Mouse (Mus musculus): Measurements from ENCODE around the gene Mcpt2.
"Not testable (repeated sequence)": the region's sequence is repeated elsewhere in the genome, so short reads cannot be mapped to it uniquely, and the experiment has no call there.

Gene Mcpt2

DNA sequence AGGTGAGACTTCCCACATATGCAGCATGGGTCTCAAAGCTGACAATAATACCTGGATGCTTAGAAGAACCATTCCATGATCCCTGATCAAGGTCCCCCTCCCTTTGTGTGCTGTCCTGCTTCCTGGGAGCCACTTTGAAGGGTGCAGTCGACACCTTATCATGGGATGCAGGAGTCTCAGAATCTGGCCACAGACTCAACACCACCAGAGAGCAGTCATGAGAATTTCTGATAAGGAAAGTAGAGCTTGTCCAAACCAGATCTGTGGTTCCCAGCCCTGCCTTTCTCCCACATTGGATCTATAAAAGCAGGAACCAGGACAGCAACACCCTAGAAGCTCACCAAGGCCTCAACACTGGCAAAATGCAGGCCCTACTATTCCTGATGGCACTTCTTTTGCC is at the start of gene Mcpt2:
Gene Mcpt2 (plus strand): TSS at position 250 of the 400 bp plus-strand sequence.
- DNase-seq (ENCODE audit: low spot score in 2 of 2): not testable (repeated sequence)

DNA sequence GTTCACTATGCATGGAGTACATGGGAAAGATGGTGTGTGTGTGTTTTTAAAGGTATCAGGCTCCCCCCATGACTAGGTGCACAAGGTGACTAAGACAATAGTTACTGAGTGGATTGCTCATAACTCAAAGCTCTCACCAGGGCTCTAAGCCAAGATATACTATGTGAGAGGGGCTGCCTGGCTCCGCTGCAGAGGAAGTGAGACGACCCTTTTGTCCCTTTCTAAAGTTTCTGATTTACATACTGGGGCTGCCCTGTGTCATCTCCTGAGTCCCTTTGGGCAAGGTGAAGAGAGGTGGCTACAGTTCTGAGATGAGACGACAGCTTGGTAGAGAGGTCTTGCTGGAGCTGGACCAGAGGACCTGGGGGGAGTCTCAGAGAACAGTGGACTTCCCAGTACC is 28.7 kb upstream of the Mcpt2 start:
- no peak for DNase-seq (ENCODE audit: low spot score in 2 of 2)

DNA sequence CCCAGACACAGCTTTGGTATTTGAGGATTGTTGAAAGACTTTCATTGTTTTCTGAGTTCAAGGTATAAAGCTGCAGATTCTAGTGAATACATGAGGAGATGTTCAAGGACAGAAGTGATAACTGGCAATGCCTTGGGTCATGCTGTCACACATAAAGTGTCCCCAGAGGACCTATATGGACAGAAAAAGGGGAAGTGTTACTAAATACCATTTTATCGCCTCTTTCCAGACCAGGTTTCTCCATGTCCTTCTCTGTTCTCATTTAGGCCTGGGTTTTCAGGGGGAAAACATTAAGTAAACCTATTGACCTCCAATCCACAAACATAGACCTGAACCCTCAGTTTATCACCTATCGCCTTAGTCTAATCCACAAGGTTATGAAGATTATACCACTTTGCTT is 27.9 kb upstream of the Mcpt2 start:
- DNase-seq (ENCODE audit: low spot score in 2 of 2): no peak

DNA sequence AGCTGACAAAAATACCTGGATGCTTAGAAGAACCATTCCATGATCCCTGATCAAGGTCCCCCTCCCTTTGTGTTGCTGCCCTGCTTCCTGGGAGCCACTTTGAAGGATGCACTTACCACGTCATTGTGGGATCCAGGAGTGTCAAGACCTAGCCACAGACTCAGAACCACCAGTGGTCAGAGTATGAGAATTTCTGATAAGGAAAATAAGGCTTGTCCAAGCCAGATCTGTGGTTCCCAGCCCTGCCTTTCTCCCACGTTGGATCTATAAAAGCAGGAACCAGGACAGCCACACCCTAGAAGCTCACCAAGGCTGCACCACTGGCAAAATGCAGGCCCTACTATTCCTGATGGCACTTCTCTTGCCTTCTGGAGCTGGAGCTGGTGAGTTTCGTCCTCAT is 24.2 kb upstream of the Mcpt2 start, which contains the start of gene Mcpt1:
Gene Mcpt1 (plus strand): TSS at position 301 of the 400 bp plus-strand sequence.
- DNase-seq (ENCODE audit: low spot score in 2 of 2): not testable (repeated sequence)

DNA sequence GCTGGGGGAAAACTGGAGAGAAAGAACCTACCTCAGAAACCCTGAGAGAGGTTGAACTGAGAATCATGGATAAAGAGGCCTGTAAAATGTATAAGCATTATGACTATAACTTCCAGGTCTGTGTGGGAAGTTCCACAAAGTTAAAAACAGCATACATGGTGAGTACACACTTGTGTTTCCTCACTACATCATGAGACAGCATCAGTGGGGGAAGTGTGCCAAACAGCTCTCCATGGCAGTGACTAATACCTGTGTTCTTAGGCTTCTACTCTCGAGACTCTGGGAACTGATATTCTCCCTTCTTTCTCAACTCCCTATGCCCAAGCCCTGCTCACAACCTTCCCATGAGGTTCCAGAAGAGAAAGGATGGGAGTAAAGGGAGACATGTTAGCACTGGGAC is 22.4 kb upstream of the Mcpt2 start:
- no peak for DNase-seq (ENCODE audit: low spot score in 2 of 2)

DNA sequence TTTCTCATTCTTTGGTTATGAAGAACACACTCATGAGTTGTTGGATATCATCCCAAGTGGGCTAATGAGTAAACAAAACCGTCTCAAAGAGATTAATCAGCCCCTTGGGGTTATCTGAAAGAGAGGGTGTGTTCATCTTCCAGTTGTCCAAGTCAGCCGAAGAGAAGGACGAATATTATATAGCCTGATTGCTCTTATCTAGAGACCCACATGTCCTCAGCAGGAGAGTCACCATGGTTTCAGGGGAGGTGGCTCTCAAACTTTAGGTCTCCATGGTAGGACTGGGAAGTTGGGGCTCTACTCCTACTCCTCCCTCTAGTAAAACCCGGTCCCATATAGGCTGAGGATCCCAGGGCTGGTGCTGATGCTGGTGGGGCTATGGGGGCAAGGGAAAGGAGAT is 20.5 kb upstream of the Mcpt2 start:
- not testable (repeated sequence) for DNase-seq (ENCODE audit: low spot score in 2 of 2)

DNA sequence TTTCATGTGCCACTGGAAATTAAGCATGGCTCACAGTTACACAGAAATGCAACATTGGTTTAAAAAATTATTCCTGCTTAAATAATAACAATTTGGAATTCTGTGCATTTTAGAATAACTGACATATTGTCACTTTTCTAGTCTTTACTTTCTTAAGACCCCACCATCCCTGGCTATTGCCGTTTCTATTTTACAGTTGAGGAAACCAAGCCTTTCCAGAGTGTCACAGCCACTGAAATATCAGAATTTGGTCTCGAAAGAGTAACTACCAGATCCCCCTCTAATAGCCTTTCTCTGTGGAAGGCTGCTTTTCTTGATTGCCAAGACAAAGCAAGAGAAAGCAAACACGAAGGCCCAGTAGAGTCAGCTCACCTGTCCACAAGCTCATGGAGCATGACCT is 11.4 kb upstream of the Mcpt2 start, which contains the start of gene Mcpt9:
Gene Mcpt9 (minus strand): TSS at position 101 of the 400 bp plus-strand sequence.
- not testable (repeated sequence) for DNase-seq (ENCODE audit: low spot score in 2 of 2)

DNA sequence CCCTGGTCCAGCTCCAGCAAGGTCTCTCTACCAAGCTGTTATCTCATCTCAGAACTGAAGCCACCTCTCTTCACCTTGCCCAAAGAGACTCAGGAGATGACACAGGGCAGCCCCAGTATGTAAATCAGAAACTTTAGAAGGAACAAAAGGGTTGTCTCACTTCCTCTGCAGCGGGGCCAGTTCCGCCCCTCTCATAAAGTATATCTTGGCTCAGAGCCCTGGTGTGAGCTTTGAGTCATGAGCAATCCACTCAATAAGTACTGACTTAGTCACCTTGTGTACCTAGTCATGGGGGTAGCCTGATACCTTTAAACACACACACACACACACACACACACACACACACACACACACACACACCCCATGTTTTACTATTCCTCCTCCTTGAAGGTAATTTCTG is 7.4 kb upstream of the Mcpt2 start:
- DNase-seq (ENCODE audit: low spot score in 2 of 2): no peak

DNA sequence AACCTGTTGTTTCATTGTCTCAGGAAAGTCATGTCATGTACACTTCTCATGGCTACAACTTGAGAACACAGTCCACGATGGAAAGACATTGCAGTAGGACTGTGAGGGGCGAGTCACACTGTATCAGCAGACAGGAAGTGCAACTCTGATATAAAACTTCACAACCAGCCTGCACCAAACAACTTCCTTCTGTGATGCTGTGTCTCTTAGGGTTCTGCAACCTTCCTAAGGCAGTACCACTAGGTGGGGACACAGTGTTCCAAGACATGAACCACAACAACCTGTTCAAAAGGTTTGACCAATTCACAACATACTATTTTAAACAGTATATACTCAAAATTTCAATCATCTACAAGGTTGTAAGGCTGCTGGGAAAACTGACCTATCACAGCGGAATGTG is 13.6 kb downstream of the Mcpt2 start:
- no peak for DNase-seq (ENCODE audit: low spot score in 2 of 2)

DNA sequence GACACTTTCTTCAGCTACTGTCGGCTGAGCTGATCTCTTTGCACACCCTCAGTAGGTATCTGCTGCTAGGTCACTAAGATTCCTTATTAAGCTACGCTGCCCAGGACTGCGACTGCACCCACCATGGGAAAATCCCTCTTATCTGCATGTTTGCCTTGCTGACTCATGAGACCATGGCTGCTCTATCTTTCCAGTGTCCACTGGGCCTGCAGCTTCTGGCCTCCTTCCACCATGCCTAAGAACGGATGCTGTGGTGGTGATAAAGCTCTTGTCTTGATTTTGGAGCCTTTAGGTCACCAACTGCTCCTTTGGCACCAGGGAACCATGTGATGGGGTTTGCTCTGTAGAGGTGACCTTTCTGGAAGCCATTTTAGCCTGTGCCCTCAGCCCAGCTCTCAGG is 15.9 kb downstream of the Mcpt2 start:
- DNase-seq (ENCODE audit: low spot score in 2 of 2): no peak

DNA sequence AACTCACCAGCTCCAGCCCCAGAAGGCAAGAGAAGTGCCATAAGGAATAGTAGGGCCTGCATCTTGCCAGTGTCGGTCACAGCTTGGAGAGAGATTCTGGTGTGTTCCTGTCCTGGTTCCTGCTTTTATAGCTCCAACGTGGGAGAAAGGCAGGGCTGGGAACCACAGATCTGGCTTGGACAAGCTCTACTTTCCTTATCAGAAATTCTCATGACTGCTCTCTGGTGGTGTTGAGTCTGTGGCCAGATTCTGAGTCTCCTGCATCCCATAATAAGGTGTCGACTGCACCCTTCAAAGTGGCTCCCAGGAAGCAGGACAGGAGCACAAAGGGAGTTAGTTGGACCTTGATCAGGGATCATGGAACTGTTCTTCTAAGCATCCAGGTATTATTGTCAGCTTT is 20.4 kb downstream of the Mcpt2 start, which contains the start of gene Mcpt4:
Gene Mcpt4 (minus strand): TSS at position 101 of the 400 bp plus-strand sequence.
- DNase-seq (ENCODE audit: low spot score in 2 of 2): not testable (repeated sequence)

DNA sequence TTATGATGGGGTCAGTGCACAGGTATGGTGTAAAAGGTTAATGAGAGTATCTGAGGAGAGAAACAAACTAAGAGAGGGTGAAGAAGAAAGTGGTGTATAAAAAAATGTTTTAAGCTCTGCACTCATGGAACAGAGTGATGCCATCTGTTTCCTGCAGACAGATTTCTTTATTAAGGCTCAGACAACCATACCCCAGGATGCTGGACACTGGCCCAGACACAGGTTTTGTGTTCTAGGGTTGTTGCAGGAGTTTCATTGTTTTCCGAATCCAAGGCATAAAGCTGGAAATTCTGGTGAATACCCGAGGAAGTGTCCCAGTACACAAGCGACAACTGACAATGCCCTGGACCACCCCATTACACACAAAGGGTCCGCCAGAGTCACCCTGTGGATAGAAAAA is 40.2 kb downstream of the Mcpt2 start:
- no peak for DNase-seq (ENCODE audit: low spot score in 2 of 2)

DNA sequence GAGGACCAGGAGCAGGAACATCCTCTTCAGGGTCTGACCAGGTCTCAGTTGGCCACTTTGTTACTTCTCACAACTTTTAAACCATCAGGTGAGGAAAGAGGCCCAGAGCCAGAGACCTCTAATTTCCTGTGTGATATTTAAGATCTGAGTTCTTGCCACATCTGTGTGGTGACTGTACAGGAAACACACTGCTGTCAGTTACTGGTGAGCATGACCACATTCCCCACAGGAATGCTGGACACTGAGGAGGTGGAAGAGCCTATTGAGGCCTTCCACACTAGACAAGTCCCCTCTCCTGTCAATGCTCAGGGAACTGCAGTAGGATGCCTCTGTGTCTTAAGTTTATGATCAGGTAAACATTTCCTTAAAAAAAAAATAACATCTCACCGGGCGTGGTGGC is 43.3 kb downstream of the Mcpt2 start, which contains the start of gene Mcpt8:
Gene Mcpt8 (minus strand): TSS at position 107 of the 400 bp plus-strand sequence.
- DNase-seq (ENCODE audit: low spot score in 2 of 2): no peak

DNA sequence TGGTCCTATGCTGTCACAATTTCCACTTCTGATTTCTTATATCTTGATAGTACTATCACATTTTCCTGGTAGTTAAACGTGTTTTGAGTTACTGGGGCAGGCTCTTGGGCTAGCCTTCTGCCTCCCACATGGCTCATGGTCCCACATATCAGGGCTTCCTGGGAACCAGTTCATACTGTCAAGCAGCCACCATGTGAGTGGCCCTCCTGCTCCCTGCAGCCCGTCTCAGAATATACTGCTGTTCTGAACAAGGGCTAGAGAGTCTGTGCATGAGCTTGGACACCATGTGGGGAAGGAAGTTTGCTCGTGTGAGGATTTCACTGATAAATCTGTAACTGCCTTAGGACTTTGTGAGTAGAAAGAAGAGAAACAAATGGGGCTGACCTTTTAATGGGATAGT is 44.9 kb downstream of the Mcpt2 start:
- DNase-seq (ENCODE audit: low spot score in 2 of 2): no peak

DNA sequence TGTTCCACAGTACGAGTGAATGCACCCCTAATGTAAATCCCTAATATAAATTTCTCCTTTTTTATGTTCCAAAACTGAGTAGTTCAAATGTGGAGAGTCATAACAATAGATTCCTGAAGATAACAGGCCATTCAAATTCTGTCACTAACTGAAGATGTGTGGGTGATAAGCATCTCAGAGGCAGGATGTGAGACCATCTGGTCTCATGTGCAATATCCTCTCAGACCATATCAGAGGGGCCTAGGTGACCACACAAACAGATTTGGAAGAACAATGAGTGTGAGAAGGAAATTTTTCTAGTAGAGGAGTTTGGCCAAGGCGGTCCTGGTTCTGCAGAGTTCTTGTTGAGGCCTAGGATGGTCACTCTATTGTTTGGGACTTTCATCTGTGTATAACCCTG is 51.5 kb downstream of the Mcpt2 start:
- no peak for DNase-seq (ENCODE audit: low spot score in 2 of 2)
